Mouse (Mus musculus) brain, adult 10 weeks (tissue): ENCODE data around the gene Mthfr. TPM values are rescaled to one million over a fixed set of nuclear protein-coding genes. Genes with fewer than 3 reads are reported as not detected.

ENCODE experiments used
- polyA plus RNA-seq: library from polyadenylated mRNA; stranded (reverse); fragments of 350-450 nt; fragmentation: Illumina TruSeq; extraction: RNeasy Lipid Tissue Mini Kit (QIAGEN cat#74804); gene quantifications from one replicate; pipeline ENCODE4 v1.2.3, GENCODE M21; 2015; ENCODE audit warnings: low read depth, low replicate concordance

Mthfr gene
- 21.7 TPM for polyA plus RNA-seq

DNA sequence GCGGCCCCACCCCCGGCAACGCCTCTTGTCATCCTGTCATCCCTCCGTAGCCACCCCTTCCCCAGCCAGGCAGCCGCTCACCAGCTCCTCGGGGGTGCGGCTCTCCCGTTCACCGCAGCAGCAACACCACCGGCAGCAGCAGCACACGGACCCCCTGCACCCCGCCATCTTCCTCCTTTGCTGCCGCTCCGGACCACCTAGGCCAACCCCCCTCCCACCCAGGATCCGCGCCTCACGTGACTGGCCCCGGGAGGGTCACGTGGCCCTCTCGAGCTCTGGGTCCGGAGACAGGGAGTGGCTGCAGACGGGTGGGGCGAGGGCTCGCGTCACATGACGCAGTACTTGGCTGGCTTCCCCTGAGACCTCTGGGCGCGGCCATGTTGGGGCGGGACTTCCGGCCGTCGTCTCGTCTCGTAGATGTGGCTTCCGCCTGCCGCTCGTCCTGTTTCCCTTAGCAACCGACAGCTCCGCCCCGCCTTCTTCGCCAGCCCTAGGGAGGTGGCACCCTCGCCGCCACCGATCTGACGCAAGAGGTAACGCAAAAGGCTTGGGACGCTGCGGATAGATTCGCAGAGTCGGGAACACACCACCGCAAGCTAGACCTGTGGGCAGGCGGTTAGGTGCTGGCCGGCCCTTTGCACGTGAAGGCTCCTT, at the start of gene Mthfr, which contains the start of gene Clcn6:
TSS of gene Mthfr (plus strand) at position 478 of the 654 bp plus-strand sequence.
TSS of gene Clcn6 (minus strand) at position 222 of the 654 bp plus-strand sequence.

GRCm38 (mm10) chr4:148000202-148000772, 38.6 kb upstream of the Mthfr start, which contains the start of gene Nppa:
Gene Nppa (plus strand): TSS chr4:148000722.

GRCm38 (mm10) chr4:148087907-148088527, 49.1 kb downstream of the Mthfr start, which contains the start of gene Agtrap:
Gene Agtrap (minus strand): TSS chr4:148088031.

Other genes starting within 250 kb of the Mthfr start
- gene Zfp984, start 229.3 kb upstream of the Mthfr start, polyA plus RNA-seq, result 4.8 TPM
- 12.1 TPM for gene Zfp933, start 190.7 kb upstream of the Mthfr start, polyA plus RNA-seq
- gene Miip, start 170.3 kb upstream of the Mthfr start, polyA plus RNA-seq, result 25.1 TPM
- 10.3 TPM for gene Fv1, start 170.1 kb upstream of the Mthfr start, polyA plus RNA-seq
- gene Mfn2, start 134.4 kb upstream of the Mthfr start, polyA plus RNA-seq, result 126 TPM
- 20.9 TPM for gene Plod1, start 102.3 kb upstream of the Mthfr start, polyA plus RNA-seq
- gene 2510039O18Rik, start 98.2 kb upstream of the Mthfr start, polyA plus RNA-seq, result 16.0 TPM
- gene Nppb, start 53.3 kb upstream of the Mthfr start, polyA plus RNA-seq, result not detected
- gene Nppa, start 38.4 kb upstream of the Mthfr start, polyA plus RNA-seq, result 0.59 TPM
- gene Clcn6, start 256 bp upstream of the Mthfr start, polyA plus RNA-seq, result 48.2 TPM
- 5.9 TPM for gene Agtrap, start 49.0 kb downstream of the Mthfr start, polyA plus RNA-seq
- 12.5 TPM for gene Mad2l2, start 91.3 kb downstream of the Mthfr start, polyA plus RNA-seq
- gene Draxin, start 91.6 kb downstream of the Mthfr start, polyA plus RNA-seq, result 0.27 TPM
- gene Fbxo6, start 113.1 kb downstream of the Mthfr start, polyA plus RNA-seq, result 32.3 TPM
- gene Fbxo44, start 121.4 kb downstream of the Mthfr start, polyA plus RNA-seq, result 200 TPM
- gene Fbxo2, start 121.5 kb downstream of the Mthfr start, polyA plus RNA-seq, result 117 TPM
- 12.1 TPM for gene Disp3, start 248.9 kb downstream of the Mthfr start, polyA plus RNA-seq